In the genomic region with DNA sequence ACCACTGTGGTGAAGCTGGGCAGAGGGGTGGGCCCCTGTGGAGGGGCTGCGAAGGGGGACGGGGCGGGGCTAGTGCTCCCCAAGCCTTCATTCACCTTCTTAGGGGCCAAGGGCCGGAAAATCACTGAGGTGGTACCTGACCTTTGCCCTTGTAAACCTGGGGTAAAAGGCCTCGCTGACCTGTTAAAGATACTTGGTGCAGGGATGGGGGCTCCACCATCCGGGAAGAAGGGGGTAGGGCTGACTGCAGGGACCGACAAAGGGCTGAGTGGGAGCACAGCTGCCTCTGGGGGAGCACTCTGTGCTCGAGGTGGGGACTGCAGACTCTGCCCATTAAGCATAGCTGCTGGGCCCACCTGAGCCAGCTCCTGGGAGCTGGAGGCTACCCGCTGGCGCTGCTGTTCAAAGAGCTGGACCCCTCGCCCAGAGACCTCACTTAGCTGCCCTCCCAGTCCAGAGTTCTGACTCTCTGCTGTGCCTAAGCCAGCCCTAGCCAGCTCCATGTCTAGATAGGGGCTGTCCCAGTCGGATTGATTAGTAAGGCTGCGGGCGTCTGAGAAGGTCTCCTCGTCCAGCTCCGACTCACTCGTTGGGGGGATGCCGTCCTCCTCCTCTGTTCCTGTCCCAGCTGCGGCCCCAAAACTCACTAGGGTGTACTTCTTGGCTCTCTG, we compare ENCODE assay signal across 8 mouse cellular contexts. TPM values are rescaled to one million over a fixed set of nuclear protein-coding genes. Genes with fewer than 3 reads are reported as not detected.
DNase-seq lines count a peak whose midpoint lies in the region; ATAC-seq and TF ChIP-seq lines count a peak whose summit lies in the region.

No protein-coding gene starts in this region.

- no peak overlapping the region for H3K27ac ChIP-seq in CH12.LX (ENCODE audit: insufficient read depth, low read depth)
- peak overlapping the region; percentile 87 for H3K27ac ChIP-seq in embryonic facial prominence, embryonic 12.5 days
- peak overlapping the region; percentile 88 for H3K27ac ChIP-seq in intestine, embryonic 14.5 days (ENCODE audit: low read depth)
- H3K27ac ChIP-seq in liver, postnatal 0 days (ENCODE audit: low read depth): peak overlapping the region; percentile 72; the same call in 1 of the 2 replicates

- no peaks in the 10 kb centered on the region for H3K9me3 ChIP-seq in CH12.LX (replicated peaks; ENCODE audit: low read length)
- no peaks in the 10 kb centered on the region for H3K9me3 ChIP-seq in embryonic facial prominence, embryonic 12.5 days
- no peaks in the 10 kb centered on the region for H3K9me3 ChIP-seq in intestine, embryonic 14.5 days (ENCODE audit: control insufficient read depth, low read length)
- no peaks in the 10 kb centered on the region for H3K9me3 ChIP-seq in liver, postnatal 0 days (ENCODE audit: low read length)

- peak overlapping the region; percentile 46 to 61 (median 49) for H3K4me3 ChIP-seq in CH12.LX (replicated peaks in 1 of 3; ENCODE audit: low read depth in 2 of 3, low read length in 2 of 3, poor library complexity in 1 of 3)
- H3K4me3 ChIP-seq in embryonic facial prominence, embryonic 12.5 days: peak overlapping the region; percentile 55
- H3K4me3 ChIP-seq in intestine, embryonic 14.5 days (ENCODE audit: low read depth, low read length): peak overlapping the region; percentile 65
- peak overlapping the region; percentile 65 for H3K4me3 ChIP-seq in liver, postnatal 0 days (ENCODE audit: low read depth, low read length)

- in situ Hi-C loops in CH12.LX (cut with MboI; ENCODE audit: low pct_ligation_motif_present, low pct_unique_long_range_greater_than_20kb, low sequenced_read_pairs): no loop called here

- dilution Hi-C loops in CH12.LX (cut with MboI; ENCODE audit: extremely low pct_ligation_motif_present, extremely low pct_unique_long_range_greater_than_20kb, low sequenced_read_pairs): no loop called here

- DNase-seq in gastrocnemius, postnatal 10 days: peak; percentile 36
- DNase-seq in gastrocnemius, adult 18-20 months (ENCODE audit: low spot score): no peak
- DNase-seq in CH12.LX (ENCODE audit: extremely low read depth): no peak
- DNase-seq in intestine, embryonic 14.5 days (ENCODE audit: low spot score): no peak
- DNase-seq in liver, postnatal 0 days: no peak
- DNase-seq in urinary bladder, postnatal 10 days (ENCODE audit: low spot score): no peak
- no peak for DNase-seq in adrenal gland, adult 8-10 months

- no peak for TF ChIP-seq CTCF in CH12.LX (conservative IDR thresholded peaks at IDR 0.05 in 1 of 2, IDR thresholded peaks at IDR 0.05 in 1 of 2; ENCODE audit: low read depth in 2 of 2, low read length in 2 of 2)
- TF ChIP-seq CTCF in liver, postnatal 0 days (IDR thresholded peaks at IDR 0.05; ENCODE audit: low read depth): no peak

- TF ChIP-seq POLR2A in CH12.LX (IDR thresholded peaks at IDR 0.05; ENCODE audit: low read depth, low read length): no peak

- WGBS in embryonic facial prominence, embryonic 12.5 days: 12% methylated on average over 19 of the region's 19 CpGs
- WGBS in intestine, embryonic 14.5 days: 9% methylated on average over 19 of the region's 19 CpGs
- 25% methylated on average over 19 of the region's 19 CpGs for WGBS in liver, postnatal 0 days (ENCODE audit: insufficient replicate concordance)

- H3K9ac ChIP-seq in CH12.LX (ENCODE audit: insufficient read depth, low read depth): peak overlapping the region; percentile 37
- peak overlapping the region; percentile 74 for H3K9ac ChIP-seq in embryonic facial prominence, embryonic 12.5 days
- H3K9ac ChIP-seq in intestine, embryonic 14.5 days (ENCODE audit: low read length): peak overlapping the region; percentile 67
- H3K9ac ChIP-seq in liver, postnatal 0 days (replicated peaks): peak overlapping the region; percentile 68

- peak overlapping the region; percentile 67 for H3K4me2 ChIP-seq in CH12.LX (ENCODE audit: insufficient read depth, low read depth, poor library complexity, severe bottlenecking)
- H3K4me2 ChIP-seq in embryonic facial prominence, embryonic 12.5 days (replicated peaks): peak overlapping the region; percentile 71
- peak overlapping the region; percentile 86 for H3K4me2 ChIP-seq in intestine, embryonic 14.5 days (ENCODE audit: low read length)
- peak overlapping the region; percentile 98 for H3K4me2 ChIP-seq in liver, postnatal 0 days (ENCODE audit: low read depth, low read length)

- H3K4me1 ChIP-seq in CH12.LX (ENCODE audit: control insufficient read depth in 1 of 2, insufficient read depth in 2 of 2): peaks cover 4 to 19% of the 10 kb centered on the region in 2 experiments; a peak in 3 of 4 replicates
- H3K4me1 ChIP-seq in embryonic facial prominence, embryonic 12.5 days: peaks cover 10% of the 10 kb centered on the region
- H3K4me1 ChIP-seq in intestine, embryonic 14.5 days (replicated peaks; ENCODE audit: control insufficient read depth, insufficient read depth, low read length): peaks cover 14% of the 10 kb centered on the region; the same call in 1 of the 2 replicates
- peaks cover 10% of the 10 kb centered on the region for H3K4me1 ChIP-seq in liver, postnatal 0 days (ENCODE audit: insufficient read depth)

- TF ChIP-seq RAD21 in CH12.LX (IDR thresholded peaks at IDR 0.05; ENCODE audit: low read depth, low read length): no peak

- H3K27me3 ChIP-seq in CH12.LX (replicated peaks): peaks cover 32% of the 10 kb centered on the region
- H3K27me3 ChIP-seq in embryonic facial prominence, embryonic 12.5 days: 0 out of 2 replicates have a peak, but pooled peaks cover 2% of the 10 kb centered on the region
- H3K27me3 ChIP-seq in intestine, embryonic 14.5 days (replicated peaks; ENCODE audit: control insufficient read depth, insufficient read depth, low read length): no peaks in the 10 kb centered on the region
- H3K27me3 ChIP-seq in liver, postnatal 0 days (ENCODE audit: insufficient read depth, low read length): peaks cover 31% of the 10 kb centered on the region

- TF ChIP-seq EP300 in CH12.LX (IDR thresholded peaks at IDR 0.05; ENCODE audit: low read length): no peak
- no peak for TF ChIP-seq EP300 in liver, postnatal 0 days (IDR thresholded peaks at IDR 0.05; ENCODE audit: low read depth)

- no peaks in the 10 kb centered on the region for H3K79me2 ChIP-seq in CH12.LX (replicated peaks; ENCODE audit: control insufficient read depth, extremely low read depth, insufficient read depth, poor library complexity, severe bottlenecking)

- peak; percentile 57 for ATAC-seq in embryonic facial prominence, embryonic 12.5 days (ENCODE audit: insufficient number of reproducible peaks, insufficient read depth, low FRiP score, low TSS enrichment)
- ATAC-seq in intestine, embryonic 14.5 days (replicated peaks; ENCODE audit: low FRiP score, low TSS enrichment, low read depth): peak; percentile 47
- ATAC-seq in liver, postnatal 0 days: no peak

- H3K36me3 ChIP-seq in CH12.LX (replicated peaks in 1 of 2; ENCODE audit: control insufficient read depth in 1 of 2, insufficient read depth in 1 of 2, low read length in 1 of 2): no peaks in the 10 kb centered on the region
- no peaks in the 10 kb centered on the region for H3K36me3 ChIP-seq in embryonic facial prominence, embryonic 12.5 days
- H3K36me3 ChIP-seq in intestine, embryonic 14.5 days (ENCODE audit: control insufficient read depth, insufficient read depth, low read length): no peaks in the 10 kb centered on the region
- H3K36me3 ChIP-seq in liver, postnatal 0 days (replicated peaks; ENCODE audit: insufficient read depth, low read length): no peaks in the 10 kb centered on the region

RNA-seq across cellular contexts. Expression of a gene that starts 5.5 kb away (rescaled TPM):
- total RNA-seq in gastrocnemius, postnatal 10 days (2021): 1,000 to 10,000 TPM; 1,648 to 1,795 TPM
- total RNA-seq in gastrocnemius, adult 18-20 months (2021): 1,000 to 10,000 TPM; 2,763 to 3,247 TPM
- total RNA-seq in CH12.LX (2012; rRNA removed): 1.0 and 1.7 TPM in 2 replicates
- total RNA-seq in CH12.LX (2014; rRNA removed): 1.6 and 2.4 TPM in 2 replicates
- 2.3 and 2.6 TPM in 2 replicates for polyA plus RNA-seq in CH12.LX (2012; ENCODE audit: insufficient read length, low read depth)
- 0.45 and 0.63 TPM in 2 replicates for polyA plus RNA-seq in embryonic facial prominence, embryonic 12.5 days (2016; fragmentation: Nextera tagmentation; extraction: Ambion mirVana)
- not detected in 2 replicates for polyA plus RNA-seq in intestine, embryonic 14.5 days (2014; fragmentation: Nextera tagmentation; extraction: Ambion mirVana)
- 0.41 and 8.8 TPM in 2 replicates for polyA plus RNA-seq in liver, postnatal 0 days (2015; fragmentation: Nextera tagmentation; extraction: Ambion mirVana)
- total RNA-seq in adrenal gland, adult 8-10 months (2022): 1 to 10 TPM in 1 of 4 experiments, not detected in 3; 1.2 TPM

RNA-seq across cellular contexts. Expression of a gene that starts 6.4 kb away (rescaled TPM):
- total RNA-seq in gastrocnemius, postnatal 10 days (2021): 100 to 1,000 TPM; 238 to 251 TPM
- 100 to 1,000 TPM; 141 to 171 TPM for total RNA-seq in gastrocnemius, adult 18-20 months (2021)
- total RNA-seq in CH12.LX (2012; rRNA removed): 0.04 TPM in 2 replicates
- not detected in 2 replicates for total RNA-seq in CH12.LX (2014; rRNA removed)
- 0.13 and 0.26 TPM in 2 replicates for polyA plus RNA-seq in CH12.LX (2012; ENCODE audit: insufficient read length, low read depth)
- 6.7 and 8.6 TPM in 2 replicates for polyA plus RNA-seq in embryonic facial prominence, embryonic 12.5 days (2016; fragmentation: Nextera tagmentation; extraction: Ambion mirVana)
- polyA plus RNA-seq in intestine, embryonic 14.5 days (2014; fragmentation: Nextera tagmentation; extraction: Ambion mirVana): 0.18 and 0.19 TPM in 2 replicates
- polyA plus RNA-seq in liver, postnatal 0 days (2015; fragmentation: Nextera tagmentation; extraction: Ambion mirVana): 0.05 and 0.38 TPM in 2 replicates
- total RNA-seq in adrenal gland, adult 8-10 months (2022): under 1 TPM; 0.22 to 0.43 (median 0.41) TPM

RNA-seq across cellular contexts. Expression of a gene that starts 12.3 kb away (rescaled TPM):
- total RNA-seq in gastrocnemius, postnatal 10 days (2021): 10 to 100 TPM; 60.5 to 72.0 TPM
- total RNA-seq in gastrocnemius, adult 18-20 months (2021): 10 to 100 TPM; 65.7 to 75.8 TPM
- total RNA-seq in CH12.LX (2012; rRNA removed) (95.9 and 103 TPM in 2 replicates), CH12.LX (2014; rRNA removed) (51.2 and 57.0 TPM in 2 replicates)
- polyA plus RNA-seq in CH12.LX (2012; ENCODE audit: insufficient read length, low read depth): 107 and 122 TPM in 2 replicates
- polyA plus RNA-seq in embryonic facial prominence, embryonic 12.5 days (2016; fragmentation: Nextera tagmentation; extraction: Ambion mirVana): 97.3 and 100 TPM in 2 replicates
- 87.4 and 92.4 TPM in 2 replicates for polyA plus RNA-seq in intestine, embryonic 14.5 days (2014; fragmentation: Nextera tagmentation; extraction: Ambion mirVana)
- polyA plus RNA-seq in liver, postnatal 0 days (2015; fragmentation: Nextera tagmentation; extraction: Ambion mirVana): 30.8 and 31.3 TPM in 2 replicates
- total RNA-seq in adrenal gland, adult 8-10 months (2022): 100 to 1,000 TPM; 124 to 167 (median 150) TPM

RNA-seq across cellular contexts. Expression of a gene that starts 20.9 kb away (rescaled TPM):
- 1 to 10 TPM; 8.3 to 8.5 TPM for total RNA-seq in gastrocnemius, postnatal 10 days (2021)
- total RNA-seq in gastrocnemius, adult 18-20 months (2021): 1 to 10 TPM; 3.1 to 5.1 TPM
- total RNA-seq in CH12.LX (2012; rRNA removed): 5.3 TPM in 2 replicates
- total RNA-seq in CH12.LX (2014; rRNA removed): 4.5 and 5.4 TPM in 2 replicates
- 9.1 and 11.7 TPM in 2 replicates for polyA plus RNA-seq in CH12.LX (2012; ENCODE audit: insufficient read length, low read depth)
- polyA plus RNA-seq in embryonic facial prominence, embryonic 12.5 days (2016; fragmentation: Nextera tagmentation; extraction: Ambion mirVana): 10.6 and 11.1 TPM in 2 replicates
- 8.2 and 8.9 TPM in 2 replicates for polyA plus RNA-seq in intestine, embryonic 14.5 days (2014; fragmentation: Nextera tagmentation; extraction: Ambion mirVana)
- polyA plus RNA-seq in liver, postnatal 0 days (2015; fragmentation: Nextera tagmentation; extraction: Ambion mirVana): 0.44 and 0.58 TPM in 2 replicates
- 10 to 100 TPM; 18.3 to 22.1 (median 19.3) TPM for total RNA-seq in adrenal gland, adult 8-10 months (2022)

RNA-seq across cellular contexts. Expression of a gene that starts 33.0 kb away (rescaled TPM):
- 10 to 100 TPM in 1 of 2 experiments, 1 to 10 TPM in 1; 9.5 to 11.5 TPM for total RNA-seq in gastrocnemius, postnatal 10 days (2021)
- 1 to 10 TPM; 1.8 to 2.1 TPM for total RNA-seq in gastrocnemius, adult 18-20 months (2021)
- total RNA-seq in CH12.LX (2012; rRNA removed) (2.6 and 2.9 TPM in 2 replicates), CH12.LX (2014; rRNA removed) (3.5 and 3.7 TPM in 2 replicates)
- polyA plus RNA-seq in CH12.LX (2012; ENCODE audit: insufficient read length, low read depth): 3.8 and 4.0 TPM in 2 replicates
- 27.4 and 29.3 TPM in 2 replicates for polyA plus RNA-seq in embryonic facial prominence, embryonic 12.5 days (2016; fragmentation: Nextera tagmentation; extraction: Ambion mirVana)
- 19.6 and 20.0 TPM in 2 replicates for polyA plus RNA-seq in intestine, embryonic 14.5 days (2014; fragmentation: Nextera tagmentation; extraction: Ambion mirVana)
- 4.4 and 5.1 TPM in 2 replicates for polyA plus RNA-seq in liver, postnatal 0 days (2015; fragmentation: Nextera tagmentation; extraction: Ambion mirVana)
- total RNA-seq in adrenal gland, adult 8-10 months (2022): 10 to 100 TPM; 18.7 to 22.5 (median 21.3) TPM

Comparison
In these comparisons a context has a peak if more than half of its experiments do, and no peak if none do; other contexts are left out.
1. RNA of a gene that starts 5.5 kb away (total RNA-seq): 2,763 to 3,247 TPM in gastrocnemius, adult 18-20 months and 1,648 to 1,795 TPM in gastrocnemius, postnatal 10 days; 1.0 to 2.4 TPM in CH12.LX and 1.2 TPM in adrenal gland, adult 8-10 months; every median in the first group is over 100 times any median in the second.
2. RNA of a gene that starts 6.4 kb away (total RNA-seq): 238 to 251 TPM in gastrocnemius, postnatal 10 days and 141 to 171 TPM in gastrocnemius, adult 18-20 months; 0.22 to 0.43 TPM in adrenal gland, adult 8-10 months and 0.04 TPM in CH12.LX; every median in the first group is over 10 times any median in the second.
3. Peak in every context shown above with its lines, with median percentiles within 50 percentile points of each other: H3K4me2 ChIP-seq, H3K4me3 ChIP-seq and H3K9ac ChIP-seq.